Mouse (Mus musculus): Measurements from ENCODE around the gene Daxx. TPM values are rescaled to one million over a fixed set of nuclear protein-coding genes. Genes with fewer than 3 reads are reported as not detected.

The Daxx gene
- polyA plus RNA-seq, 1 experiment from 2014 or later = 70.1 TPM

DNA sequence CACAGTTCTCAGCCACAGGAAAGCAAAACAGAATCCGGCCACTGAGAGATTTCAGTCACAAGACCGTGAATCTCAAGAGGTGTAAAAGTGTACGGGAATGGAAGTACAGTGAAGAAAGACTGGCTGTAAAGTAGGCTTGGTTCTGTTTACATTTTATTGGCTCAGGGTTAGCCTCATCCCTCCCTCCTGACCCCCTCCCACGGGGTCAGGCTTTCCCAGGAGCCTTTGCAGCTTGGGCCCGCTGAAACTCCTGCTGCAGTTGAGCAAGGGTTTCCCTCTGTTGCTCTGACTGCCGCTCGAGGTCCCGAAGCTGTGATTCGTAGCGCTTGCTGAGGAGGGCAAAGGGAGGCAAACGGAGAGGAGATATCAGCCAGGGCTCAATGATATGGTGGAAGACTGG lies 29.6 kb downstream of the Daxx start:
- WGBS = 83% methylated on average over 11 of the region's 11 CpGs
- Histone ChIP-seq H3K9ac (no peak overlapping the region; the same call in 1 of the 2 replicates), H3K27ac (no peak overlapping the region), H3K4me2 (replicated peaks) (peak overlapping the region; percentile 92), H3K4me1 (peaks cover 14% of the 10 kb centered on the region), H3K36me3 (peaks cover 41% of the 10 kb centered on the region), H3K4me3 (no peak overlapping the region), H3K9me3 (no peaks in the 10 kb centered on the region), H3K27me3 (no peaks in the 10 kb centered on the region)
- no peak for ATAC-seq (ENCODE audit: insufficient number of reproducible peaks, insufficient read depth, low FRiP score, low TSS enrichment)

GRCm38 (mm10) chr17:33940206-33940805 lies 31.1 kb downstream of the Daxx start, which contains the start of the genes Pfdn6 and Wdr46:
Gene Pfdn6 (minus strand): TSS chr17:33940343.
Gene Wdr46 (plus strand): TSS chr17:33940660.
- Histone ChIP-seq H3K4me1 (peaks cover 14% of the 10 kb centered on the region), H3K9ac (peak within 1 kb of the TSS; percentile 71), H3K4me3 (peak within 1 kb of the TSS; percentile 79), H3K4me2 (replicated peaks) (peak within 1 kb of the TSS; percentile 92), H3K27me3 (no peaks in the 10 kb centered on the region), H3K27ac (no peak within 1 kb of the TSS), H3K36me3 (peaks cover 41% of the 10 kb centered on the region), H3K9me3 (no peaks in the 10 kb centered on the region)
- peak; percentile 74 for ATAC-seq (ENCODE audit: insufficient number of reproducible peaks, insufficient read depth, low FRiP score, low TSS enrichment)
- WGBS = under 1% methylated on average over 36 of the region's 36 CpGs

- Histone ChIP-seq H3K9me3 (no peaks in the 10 kb centered on the region), H3K27me3 (no peaks in the 10 kb centered on the region), H3K4me1 (peaks cover 14% of the 10 kb centered on the region), H3K4me2 (replicated peaks) (peak overlapping the region; percentile 92), H3K9ac (peak overlapping the region; percentile 71), H3K4me3 (peak overlapping the region; percentile 79), H3K27ac (no peak overlapping the region), H3K36me3 (peaks cover 40% of the 10 kb centered on the region)
- ATAC-seq (ENCODE audit: insufficient number of reproducible peaks, insufficient read depth, low FRiP score, low TSS enrichment) = no peak
- WGBS = 2% methylated on average over 26 of the region's 26 CpGs
These were observed 31.8 kb downstream of the Daxx start for GRCm38 (mm10) chr17:33940981-33941380.

- WGBS = 55% methylated on average over 19 of the region's 19 CpGs
- Histone ChIP-seq H3K9ac (peak overlapping the region; percentile 71), H3K36me3 (peaks cover 41% of the 10 kb centered on the region)
These were observed 32.2 kb downstream of the Daxx start for GRCm38 (mm10) chr17:33941381-33941780.

DNA sequence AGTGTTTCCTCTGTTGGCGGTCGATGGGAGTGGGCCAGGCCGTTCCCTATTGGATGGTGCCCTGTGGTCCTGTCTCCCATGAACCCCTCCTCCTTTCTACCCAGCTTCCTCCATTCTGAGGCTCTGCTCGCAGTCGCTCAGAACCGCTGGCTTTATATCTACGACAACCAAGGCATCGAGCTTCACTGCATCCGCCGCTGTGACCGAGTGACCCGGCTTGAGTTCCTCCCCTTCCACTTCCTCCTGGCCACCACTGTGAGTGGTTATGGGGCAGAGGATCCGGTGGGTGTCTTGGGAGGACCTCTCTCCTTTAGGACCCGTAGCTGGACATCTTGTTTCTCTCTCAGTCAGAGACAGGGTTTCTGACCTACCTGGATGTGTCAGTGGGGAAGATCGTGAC lies 34.2 kb downstream of the Daxx start:
- no peak overlapping the region for H3K4me2 ChIP-seq (replicated peaks)
- no peak overlapping the region for H3K9ac ChIP-seq
- no peak for ATAC-seq (ENCODE audit: insufficient number of reproducible peaks, insufficient read depth, low FRiP score, low TSS enrichment)
- no peaks in the 10 kb centered on the region for H3K9me3 ChIP-seq
- H3K27ac ChIP-seq = no peak overlapping the region
- H3K4me1 ChIP-seq = peaks cover 14% of the 10 kb centered on the region
- peaks cover 45% of the 10 kb centered on the region for H3K36me3 ChIP-seq
- WGBS = 93% methylated on average over 15 of the region's 15 CpGs
- no peaks in the 10 kb centered on the region for H3K27me3 ChIP-seq
- no peak overlapping the region for H3K4me3 ChIP-seq

More at GRCm38 (mm10) chr17:33941381-33941780, 32.2 kb downstream of the Daxx start:
- Histone ChIP-seq H3K4me1 (peaks cover 14% of the 10 kb centered on the region), H3K4me2 (replicated peaks) (peak overlapping the region; percentile 92), H3K27me3 (no peaks in the 10 kb centered on the region), H3K27ac (no peak overlapping the region), H3K4me3 (peak overlapping the region; percentile 79), H3K9me3 (no peaks in the 10 kb centered on the region)
- no peak for ATAC-seq (ENCODE audit: insufficient number of reproducible peaks, insufficient read depth, low FRiP score, low TSS enrichment)

DNA sequence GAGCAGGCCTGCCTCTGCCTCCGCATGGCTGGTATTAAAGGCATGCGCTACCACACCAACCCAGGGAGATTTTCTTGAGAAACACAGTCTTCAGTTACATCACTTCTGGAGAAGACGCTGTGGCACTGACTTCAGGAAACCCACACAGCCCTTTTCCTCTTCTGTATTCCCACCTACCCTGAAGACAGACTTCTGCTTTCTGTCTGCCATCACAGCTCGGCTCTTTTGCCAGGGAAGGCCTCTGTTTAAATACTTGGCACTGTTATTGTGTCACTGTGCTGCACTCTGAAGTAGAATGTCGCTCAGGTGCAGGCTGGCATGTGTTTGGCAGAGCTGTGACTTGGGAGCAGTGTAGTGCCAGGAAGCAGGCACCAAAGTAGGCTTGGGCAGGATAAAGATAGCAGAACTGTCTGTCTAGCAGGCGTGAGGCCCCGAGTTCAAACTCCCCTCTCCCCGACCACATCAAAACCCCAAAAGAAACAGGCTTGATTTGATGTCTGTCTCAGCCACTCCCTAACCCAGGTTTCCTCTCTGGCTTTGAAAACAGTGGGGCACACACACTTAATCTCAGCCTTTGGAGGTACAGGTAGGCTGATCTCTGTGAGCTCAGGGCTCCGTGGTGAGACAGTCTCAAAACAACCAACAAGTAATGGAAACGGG lies 38.3 kb downstream of the Daxx start:
- Histone ChIP-seq H3K4me1 (peaks cover 27% of the 10 kb centered on the region), H3K27ac (no peak overlapping the region), H3K36me3 (peaks cover 71% of the 10 kb centered on the region), H3K27me3 (no peaks in the 10 kb centered on the region), H3K4me3 (no peak overlapping the region), H3K9ac (no peak overlapping the region), H3K4me2 (replicated peaks) (no peak overlapping the region), H3K9me3 (no peaks in the 10 kb centered on the region)
- ATAC-seq (ENCODE audit: insufficient number of reproducible peaks, insufficient read depth, low FRiP score, low TSS enrichment) = no peak
- 93% methylated on average over 10 of the region's 10 CpGs for WGBS

DNA sequence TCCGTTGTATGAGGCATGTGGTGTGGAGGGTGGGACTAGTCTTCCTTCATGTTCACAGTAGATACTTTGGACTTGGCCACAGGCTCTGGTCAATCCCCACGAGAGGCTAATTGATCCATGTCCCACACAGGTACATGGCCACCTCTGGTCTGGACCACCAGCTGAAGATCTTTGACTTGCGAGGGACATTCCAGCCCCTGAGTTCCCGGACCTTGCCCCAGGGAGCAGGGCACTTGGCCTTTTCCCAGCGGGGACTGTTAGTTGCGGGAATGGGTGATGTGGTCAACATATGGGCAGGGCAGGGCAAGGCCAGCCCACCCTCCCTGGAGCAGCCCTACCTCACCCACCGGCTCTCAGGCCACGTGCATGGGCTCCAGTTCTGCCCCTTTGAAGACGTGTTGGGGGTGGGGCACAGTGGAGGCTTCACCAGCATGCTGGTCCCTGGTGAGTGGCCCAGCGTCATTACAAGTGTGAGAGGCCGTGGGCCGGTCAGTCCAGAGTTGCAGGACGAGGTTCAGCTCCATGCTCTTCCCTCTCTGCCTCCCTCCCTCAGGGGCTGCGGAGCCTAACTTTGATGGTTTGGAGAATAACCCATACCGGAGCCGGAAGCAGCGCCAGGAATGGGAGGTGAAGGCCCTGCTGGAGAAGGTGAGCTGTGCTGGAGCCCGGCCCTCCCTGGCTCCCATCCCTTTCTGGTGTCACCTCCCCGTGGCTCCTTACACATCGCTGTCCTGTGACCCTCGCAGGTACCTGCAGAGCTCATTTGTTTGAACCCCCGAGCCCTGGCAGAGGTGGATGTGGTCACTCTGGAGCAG lies 39.1 kb downstream of the Daxx start:
- Histone ChIP-seq H3K9me3 (no peaks in the 10 kb centered on the region), H3K4me1 (peaks cover 35% of the 10 kb centered on the region), H3K27me3 (no peaks in the 10 kb centered on the region), H3K36me3 (peaks cover 74% of the 10 kb centered on the region), H3K4me2 (replicated peaks) (no peak overlapping the region), H3K4me3 (no peak overlapping the region), H3K27ac (no peak overlapping the region), H3K9ac (no peak overlapping the region)
- WGBS = 84% methylated on average over 22 of the region's 22 CpGs
- no peak for ATAC-seq (ENCODE audit: insufficient number of reproducible peaks, insufficient read depth, low FRiP score, low TSS enrichment)

DNA sequence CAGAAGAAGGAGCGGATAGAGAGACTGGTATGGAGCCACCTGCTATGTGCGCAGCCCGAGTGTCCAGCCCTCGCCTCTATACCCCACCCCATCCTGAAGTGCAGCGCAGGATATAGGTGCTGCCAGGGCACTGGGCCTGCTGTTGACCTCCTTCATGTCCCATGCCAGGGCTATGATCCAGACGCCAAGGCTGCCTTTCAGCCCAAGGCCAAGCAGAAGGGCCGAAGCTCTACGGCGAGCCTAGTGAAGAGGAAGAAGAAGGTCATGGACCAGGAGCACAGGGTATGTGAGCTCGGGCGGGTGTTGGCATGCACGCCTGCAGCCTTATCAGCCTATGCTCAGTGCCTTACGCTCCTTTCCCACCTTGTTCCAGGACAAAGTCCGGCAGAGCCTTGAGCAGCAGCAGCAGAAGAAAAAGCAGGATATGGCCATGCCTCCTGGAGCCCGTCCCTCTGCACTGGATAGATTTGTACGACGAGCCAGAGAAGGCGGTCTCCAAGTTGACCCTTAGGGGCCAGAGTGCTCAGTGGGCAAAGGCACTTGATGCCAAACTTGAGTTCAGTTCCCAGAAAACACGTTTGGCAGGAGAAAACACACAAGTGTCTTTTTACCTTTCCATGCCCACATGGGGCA lies 39.8 kb downstream of the Daxx start:
- Histone ChIP-seq H3K9me3 (no peaks in the 10 kb centered on the region), H3K4me1 (peaks cover 42% of the 10 kb centered on the region), H3K4me3 (no peak overlapping the region), H3K27me3 (no peaks in the 10 kb centered on the region), H3K27ac (no peak overlapping the region), H3K4me2 (replicated peaks) (no peak overlapping the region), H3K9ac (no peak overlapping the region), H3K36me3 (peaks cover 79% of the 10 kb centered on the region)
- 91% methylated on average over 19 of the region's 19 CpGs for WGBS
- no peak for ATAC-seq (ENCODE audit: insufficient number of reproducible peaks, insufficient read depth, low FRiP score, low TSS enrichment)

- H3K27ac ChIP-seq = peak overlapping the region; percentile 93; the same call in 1 of the 2 replicates
- H3K4me2 ChIP-seq (replicated peaks) = peak overlapping the region; percentile 87
- peak overlapping the region; percentile 67 for H3K9ac ChIP-seq
- WGBS = 74% methylated on average over 10 of the region's 10 CpGs
- no peaks in the 10 kb centered on the region for H3K9me3 ChIP-seq
- H3K4me3 ChIP-seq = peak overlapping the region; percentile 44
- no peaks in the 10 kb centered on the region for H3K27me3 ChIP-seq
- peaks cover 48% of the 10 kb centered on the region for H3K4me1 ChIP-seq
- ATAC-seq (ENCODE audit: insufficient number of reproducible peaks, insufficient read depth, low FRiP score, low TSS enrichment) = no peak
- H3K36me3 ChIP-seq = peaks cover 70% of the 10 kb centered on the region
These were observed 41.0 kb downstream of the Daxx start for GRCm38 (mm10) chr17:33950131-33950625.

GRCm38 (mm10) chr17:33951021-33951946 lies 42.1 kb downstream of the Daxx start, which contains the start of gene B3galt4:
Gene B3galt4 (minus strand): TSS chr17:33951488.
- 1% methylated on average over 45 of the region's 45 CpGs for WGBS
- no peaks in the 10 kb centered on the region for H3K9me3 ChIP-seq
- no peaks in the 10 kb centered on the region for H3K27me3 ChIP-seq
- H3K4me3 ChIP-seq = peak within 1 kb of the TSS; percentile 44
- H3K4me2 ChIP-seq (replicated peaks) = peak within 1 kb of the TSS; percentile 87
- peaks cover 49% of the 10 kb centered on the region for H3K4me1 ChIP-seq
- peaks cover 60% of the 10 kb centered on the region for H3K36me3 ChIP-seq
- peak within 1 kb of the TSS; percentile 93 for H3K27ac ChIP-seq
- H3K9ac ChIP-seq = peak within 1 kb of the TSS; percentile 67
- peak; percentile 78 for ATAC-seq (ENCODE audit: insufficient number of reproducible peaks, insufficient read depth, low FRiP score, low TSS enrichment)

Data from embryonic facial prominence, embryonic 12.5 days (tissue).